Mouse (Mus musculus): ENCODE data around the gene Rnf227. TPM values are rescaled to one million over a fixed set of nuclear protein-coding genes. Genes with fewer than 3 reads are reported as not detected.

The Rnf227 gene
- polyA plus RNA-seq, 1 experiment from 2014 or later = 25.7 TPM

DNA sequence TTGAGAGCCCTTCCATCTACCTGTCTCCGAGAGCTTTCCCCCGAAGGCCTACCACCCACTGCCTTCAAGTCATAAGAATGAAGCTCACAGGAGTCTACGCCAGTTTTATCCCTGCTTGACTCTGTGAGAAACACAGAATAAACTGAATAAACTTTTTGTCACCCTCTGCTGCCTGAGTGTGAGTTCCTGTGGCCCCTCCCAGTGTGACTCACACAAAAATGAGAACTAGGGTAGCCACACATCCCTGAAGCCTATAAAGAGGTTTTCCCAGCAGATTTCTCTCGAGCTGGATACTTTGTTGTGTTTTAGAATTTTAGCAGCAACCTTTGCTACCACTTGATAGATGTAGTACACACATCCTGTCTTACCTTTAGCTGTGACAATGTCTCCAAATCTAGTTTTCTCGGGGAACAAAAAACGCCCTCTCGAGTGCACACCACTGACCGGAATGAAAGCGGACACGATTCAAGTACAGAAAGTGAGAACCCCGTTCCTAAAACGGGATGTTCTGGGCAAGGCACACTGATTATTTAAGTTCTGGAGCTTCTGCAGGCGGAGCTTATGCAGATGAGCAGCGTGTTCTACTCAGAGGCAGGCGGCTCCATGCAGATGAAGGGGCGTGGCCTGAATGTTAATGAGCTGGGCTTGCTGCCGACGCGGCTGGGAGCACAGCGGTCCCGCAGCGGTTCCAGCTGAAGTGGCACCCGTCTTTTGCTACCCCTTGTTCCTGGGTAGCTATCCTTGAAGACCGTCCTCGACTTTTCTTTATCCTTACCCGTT lies 14.4 kb upstream of the Rnf227 start, which contains the start of gene Kcnab3:
TSS of gene Kcnab3 (plus strand) at position 631 of the 780 bp plus-strand sequence.
- H3K4me1 ChIP-seq (replicated peaks; ENCODE audit: control insufficient read depth, insufficient read depth, low read length) = peaks cover 18% of the 10 kb centered on the region
- no peaks in the 10 kb centered on the region for H3K36me3 ChIP-seq (ENCODE audit: control insufficient read depth, insufficient read depth, low read length)
- H3K27ac ChIP-seq (ENCODE audit: low read depth, low read length) = no peak within 1 kb of the TSS
- peak within 1 kb of the TSS; percentile 63 for H3K9ac ChIP-seq (ENCODE audit: low read length)
- DNase-seq (ENCODE audit: low spot score) (peak; percentile 88), ATAC-seq (replicated peaks; ENCODE audit: low FRiP score) (peak; percentile 68)
- peak within 1 kb of the TSS; percentile 82 for H3K4me2 ChIP-seq (ENCODE audit: low read depth, low read length, severe bottlenecking)
- 10% methylated on average over 26 of the region's 26 CpGs for WGBS
- peak within 1 kb of the TSS; percentile 50 for H3K4me3 ChIP-seq (ENCODE audit: low read depth, low read length)
- peaks cover 13% of the 10 kb centered on the region; the same call in 1 of the 2 replicates for H3K27me3 ChIP-seq (ENCODE audit: control insufficient read depth, insufficient read depth, low read length)
- no peaks in the 10 kb centered on the region for H3K9me3 ChIP-seq (ENCODE audit: control insufficient read depth, low read length)

DNA sequence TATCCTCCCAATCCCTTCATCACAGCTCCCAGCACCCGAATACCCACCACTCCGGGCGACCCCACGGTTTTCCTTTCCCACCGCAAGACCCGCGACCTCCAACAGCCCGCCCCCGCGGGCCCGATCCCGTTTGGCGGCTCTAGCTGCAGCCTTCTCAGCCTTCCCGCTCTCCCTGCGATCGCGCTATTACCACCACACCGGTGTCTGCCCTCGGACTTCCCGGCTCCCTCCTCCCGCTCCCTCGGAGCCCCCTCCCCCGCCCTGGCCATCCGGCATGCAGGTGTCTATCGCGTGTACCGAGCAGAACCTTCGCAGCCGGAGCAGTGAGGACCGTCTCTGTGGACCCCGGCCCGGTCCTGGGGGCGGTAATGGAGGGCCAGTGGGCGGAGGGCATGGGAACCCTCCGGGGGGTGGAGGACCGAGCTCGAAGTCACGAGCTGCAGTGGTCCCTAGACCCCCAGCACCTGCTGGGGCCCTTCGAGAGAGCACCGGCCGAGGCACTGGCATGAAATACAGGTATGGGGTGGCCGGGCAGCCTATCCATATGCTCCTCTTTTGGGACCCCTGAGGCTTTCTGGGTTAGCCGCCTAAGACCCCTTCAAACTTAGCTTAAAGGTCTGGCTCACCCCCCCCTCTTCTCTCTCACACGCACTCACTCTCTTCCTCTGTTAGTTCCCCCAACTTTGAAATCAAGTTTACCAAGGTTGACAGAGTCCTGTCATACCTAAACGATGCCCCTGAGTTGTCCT lies 13.7 kb upstream of the Rnf227 start:
- Histone ChIP-seq H3K27me3 (ENCODE audit: control insufficient read depth, insufficient read depth, low read length) (peaks cover 13% of the 10 kb centered on the region; the same call in 1 of the 2 replicates), H3K4me1 (replicated peaks; ENCODE audit: control insufficient read depth, insufficient read depth, low read length) (peaks cover 21% of the 10 kb centered on the region), H3K4me3 (ENCODE audit: low read depth, low read length) (peak overlapping the region; percentile 50), H3K9me3 (ENCODE audit: control insufficient read depth, low read length) (no peaks in the 10 kb centered on the region), H3K9ac (ENCODE audit: low read length) (peak overlapping the region; percentile 63), H3K27ac (ENCODE audit: low read depth, low read length) (no peak overlapping the region), H3K36me3 (ENCODE audit: control insufficient read depth, insufficient read depth, low read length) (no peaks in the 10 kb centered on the region), H3K4me2 (ENCODE audit: low read depth, low read length, severe bottlenecking) (peak overlapping the region; percentile 82)
- DNase-seq (ENCODE audit: low spot score) = no peak
- under 1% methylated on average over 45 of the region's 45 CpGs for WGBS
- peak; percentile 15; the same call in 1 of the 2 replicates for ATAC-seq (replicated peaks; ENCODE audit: low FRiP score)

DNA sequence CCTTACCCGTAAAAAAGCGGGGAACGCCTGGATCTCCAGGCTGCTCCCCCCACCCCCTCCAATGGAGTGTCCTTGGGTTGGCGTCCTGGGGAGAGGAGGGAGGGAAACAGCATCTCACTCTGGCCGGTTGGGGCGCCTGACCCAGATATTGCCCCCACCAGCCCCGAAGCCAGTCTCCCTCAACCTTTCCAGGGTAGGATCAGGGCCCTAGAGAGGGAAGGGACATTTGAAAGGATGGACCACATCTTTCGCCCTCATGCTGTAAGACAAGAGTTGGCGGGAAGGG lies 13.2 kb upstream of the Rnf227 start:
- Histone ChIP-seq H3K9ac (ENCODE audit: low read length) (no peak overlapping the region; the same call in 1 of the 2 replicates), H3K36me3 (ENCODE audit: control insufficient read depth, insufficient read depth, low read length) (no peaks in the 10 kb centered on the region), H3K9me3 (ENCODE audit: control insufficient read depth, low read length) (no peaks in the 10 kb centered on the region), H3K4me3 (ENCODE audit: low read depth, low read length) (peak overlapping the region; percentile 50), H3K27me3 (ENCODE audit: control insufficient read depth, insufficient read depth, low read length) (peaks cover 13% of the 10 kb centered on the region; the same call in 1 of the 2 replicates), H3K27ac (ENCODE audit: low read depth, low read length) (no peak overlapping the region), H3K4me1 (replicated peaks; ENCODE audit: control insufficient read depth, insufficient read depth, low read length) (peaks cover 21% of the 10 kb centered on the region), H3K4me2 (ENCODE audit: low read depth, low read length, severe bottlenecking) (peak overlapping the region; percentile 82; the same call in 1 of the 2 replicates)
- ATAC-seq (replicated peaks; ENCODE audit: low FRiP score) (no peak), DNase-seq (ENCODE audit: low spot score) (no peak)
- WGBS = 9% methylated on average over 9 of the region's 9 CpGs

DNA sequence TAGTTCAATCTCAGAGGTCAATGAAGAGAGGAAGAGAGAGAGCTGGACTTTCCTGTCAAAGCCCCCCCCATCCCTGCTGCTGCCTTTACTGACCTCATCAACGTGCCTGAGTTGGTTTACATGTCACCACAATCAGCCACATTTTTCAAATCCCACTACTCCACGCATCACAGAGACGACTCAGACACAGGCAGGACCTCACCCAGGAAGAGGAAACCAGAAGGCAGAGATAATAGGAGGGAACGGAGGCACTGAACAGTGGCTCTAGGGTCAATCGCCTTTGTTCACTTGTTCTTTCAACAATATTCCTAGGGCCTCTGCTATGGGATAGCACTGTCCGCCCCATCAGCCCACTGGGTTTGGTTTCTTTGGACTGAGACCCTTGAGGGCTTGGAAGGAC lies 12.6 kb upstream of the Rnf227 start:
- H3K27me3 ChIP-seq (ENCODE audit: control insufficient read depth, insufficient read depth, low read length) = peaks cover 13% of the 10 kb centered on the region; the same call in 1 of the 2 replicates
- no peak overlapping the region for H3K4me3 ChIP-seq (ENCODE audit: low read depth, low read length)
- H3K4me1 ChIP-seq (replicated peaks; ENCODE audit: control insufficient read depth, insufficient read depth, low read length) = peaks cover 19% of the 10 kb centered on the region
- no peaks in the 10 kb centered on the region for H3K9me3 ChIP-seq (ENCODE audit: control insufficient read depth, low read length)
- WGBS = 50% methylated on average over 6 of the region's 6 CpGs
- H3K27ac ChIP-seq (ENCODE audit: low read depth, low read length) = no peak overlapping the region
- no peak overlapping the region for H3K4me2 ChIP-seq (ENCODE audit: low read depth, low read length, severe bottlenecking)
- no peak for DNase-seq (ENCODE audit: low spot score)
- no peaks in the 10 kb centered on the region for H3K36me3 ChIP-seq (ENCODE audit: control insufficient read depth, insufficient read depth, low read length)
- H3K9ac ChIP-seq (ENCODE audit: low read length) = no peak overlapping the region
- no peak for ATAC-seq (replicated peaks; ENCODE audit: low FRiP score)

DNA sequence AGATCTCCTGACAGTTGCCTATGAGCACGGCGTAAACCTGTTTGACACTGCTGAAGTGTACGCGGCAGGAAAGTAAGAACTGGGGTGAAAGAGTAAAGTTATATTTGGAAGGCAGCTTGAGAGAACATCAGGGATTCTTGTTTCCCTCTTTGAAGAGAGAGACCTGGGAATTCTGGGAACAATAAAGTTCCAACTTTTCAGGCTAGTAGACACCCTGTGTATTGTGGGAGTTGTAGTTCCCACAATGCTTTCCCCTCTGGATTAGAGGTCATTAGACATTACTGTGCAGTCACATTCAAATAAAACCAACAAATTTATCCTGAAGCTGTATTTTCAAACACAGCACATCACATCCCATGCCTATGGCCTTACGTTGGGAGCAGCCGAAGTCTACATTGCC lies 11.7 kb upstream of the Rnf227 start:
- no peak for DNase-seq (ENCODE audit: low spot score)
- no peak for ATAC-seq (replicated peaks; ENCODE audit: low FRiP score)
- Histone ChIP-seq H3K36me3 (ENCODE audit: control insufficient read depth, insufficient read depth, low read length) (no peaks in the 10 kb centered on the region), H3K27me3 (ENCODE audit: control insufficient read depth, insufficient read depth, low read length) (peaks cover 13% of the 10 kb centered on the region; the same call in 1 of the 2 replicates), H3K4me2 (ENCODE audit: low read depth, low read length, severe bottlenecking) (no peak overlapping the region), H3K9me3 (ENCODE audit: control insufficient read depth, low read length) (no peaks in the 10 kb centered on the region), H3K4me3 (ENCODE audit: low read depth, low read length) (no peak overlapping the region), H3K4me1 (replicated peaks; ENCODE audit: control insufficient read depth, insufficient read depth, low read length) (peaks cover 21% of the 10 kb centered on the region), H3K27ac (ENCODE audit: low read depth, low read length) (no peak overlapping the region), H3K9ac (ENCODE audit: low read length) (no peak overlapping the region)
- 94% methylated on average over 6 of the region's 6 CpGs for WGBS

DNA sequence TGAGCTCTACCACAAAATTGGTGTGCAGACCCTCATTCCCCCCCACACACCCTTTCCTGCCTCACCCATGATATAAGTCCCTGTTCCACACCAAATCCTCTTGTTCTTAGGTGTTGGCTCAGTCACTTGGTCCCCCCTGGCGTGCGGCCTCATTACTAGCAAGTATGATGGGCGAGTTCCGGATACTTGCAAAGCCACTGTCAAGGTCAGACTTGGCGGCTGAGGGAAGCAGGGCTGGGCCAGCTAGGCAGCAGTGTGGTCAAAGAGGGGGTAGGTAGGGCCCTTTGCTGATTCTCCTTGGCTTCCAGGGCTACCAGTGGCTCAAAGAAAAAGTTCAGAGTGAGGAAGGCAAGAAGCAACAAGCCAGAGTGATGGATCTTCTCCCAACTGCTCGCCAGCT lies 9.1 kb upstream of the Rnf227 start:
- Histone ChIP-seq H3K4me1 (replicated peaks; ENCODE audit: control insufficient read depth, insufficient read depth, low read length) (peaks cover 16% of the 10 kb centered on the region), H3K9me3 (ENCODE audit: control insufficient read depth, low read length) (no peaks in the 10 kb centered on the region), H3K4me3 (ENCODE audit: low read depth, low read length) (no peak overlapping the region), H3K36me3 (ENCODE audit: control insufficient read depth, insufficient read depth, low read length) (no peaks in the 10 kb centered on the region), H3K27me3 (ENCODE audit: control insufficient read depth, insufficient read depth, low read length) (peaks cover 13% of the 10 kb centered on the region; the same call in 1 of the 2 replicates), H3K4me2 (ENCODE audit: low read depth, low read length, severe bottlenecking) (no peak overlapping the region; the same call in 1 of the 2 replicates), H3K27ac (ENCODE audit: low read depth, low read length) (no peak overlapping the region), H3K9ac (ENCODE audit: low read length) (no peak overlapping the region; the same call in 1 of the 2 replicates)
- 85% methylated on average over 6 of the region's 6 CpGs for WGBS
- no peak for DNase-seq (ENCODE audit: low spot score)
- no peak for ATAC-seq (replicated peaks; ENCODE audit: low FRiP score)

DNA sequence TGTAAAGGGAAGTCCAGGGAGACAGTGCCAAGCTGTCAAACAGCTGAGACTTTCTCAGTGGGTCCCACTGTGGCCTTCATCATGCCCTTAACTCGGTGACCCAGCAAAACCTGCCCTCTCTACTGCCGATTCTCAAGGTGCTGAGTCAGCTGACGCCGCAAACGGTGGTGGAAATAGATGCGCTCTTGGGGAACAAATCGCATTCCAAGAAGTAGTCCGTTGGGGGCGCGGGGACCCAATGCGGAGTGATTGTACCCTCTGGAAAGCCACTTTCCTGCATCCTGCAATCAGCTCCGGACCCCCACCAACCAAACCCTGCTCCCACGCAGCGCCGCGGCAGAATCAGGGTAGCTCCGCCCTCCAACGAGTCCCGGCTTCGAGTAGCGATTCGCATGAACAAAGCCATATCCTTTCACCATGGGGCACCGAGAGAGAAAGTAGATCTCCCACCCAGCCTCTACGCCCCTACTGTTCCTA lies 8.3 kb upstream of the Rnf227 start:
- peak; percentile 46; the same call in 1 of the 2 replicates for ATAC-seq (replicated peaks; ENCODE audit: low FRiP score)
- H3K4me1 ChIP-seq (replicated peaks; ENCODE audit: control insufficient read depth, insufficient read depth, low read length) = peaks cover 11% of the 10 kb centered on the region; the same call in 1 of the 2 replicates

DNA sequence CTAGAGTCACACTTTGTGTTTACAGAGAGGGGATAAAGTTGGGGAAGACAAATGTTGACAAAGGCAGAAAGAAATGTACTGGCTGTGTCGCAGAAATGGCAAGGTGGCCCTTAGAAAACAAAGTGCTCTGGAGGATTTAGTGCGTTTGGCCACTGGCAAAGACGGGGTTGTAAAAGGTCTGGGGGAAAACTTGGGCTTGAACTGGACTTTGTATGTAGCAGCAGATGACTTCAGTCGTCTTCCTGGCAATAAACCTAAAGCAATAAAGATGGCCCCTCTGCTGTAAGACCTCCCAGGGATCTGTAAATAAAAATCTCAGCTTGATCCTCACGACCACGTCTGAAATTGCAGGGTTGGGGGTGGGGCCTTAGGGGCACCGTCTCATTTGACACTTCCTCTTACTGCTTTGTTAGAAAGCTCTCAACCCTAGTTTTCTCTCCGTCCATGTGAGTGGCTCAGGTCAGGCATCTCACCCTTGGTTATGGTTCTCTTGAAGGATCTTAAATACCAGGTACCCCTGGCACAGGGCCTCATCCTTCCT lies 7.5 kb upstream of the Rnf227 start:
- H3K4me2 ChIP-seq (ENCODE audit: low read depth, low read length, severe bottlenecking) = peak overlapping the region; percentile 73; the same call in 1 of the 2 replicates
- 37% methylated on average over 8 of the region's 8 CpGs for WGBS
- ATAC-seq (replicated peaks; ENCODE audit: low FRiP score) (no peak), DNase-seq (ENCODE audit: low spot score) (no peak)
- H3K4me1 ChIP-seq (replicated peaks; ENCODE audit: control insufficient read depth, insufficient read depth, low read length) = peaks cover 11% of the 10 kb centered on the region; the same call in 1 of the 2 replicates
- no peak overlapping the region; the same call in 1 of the 2 replicates for H3K27ac ChIP-seq (ENCODE audit: low read depth, low read length)
- 0 out of 2 replicates have a peak, but pooled peaks cover 3% of the 10 kb centered on the region for H3K27me3 ChIP-seq (ENCODE audit: control insufficient read depth, insufficient read depth, low read length)
- H3K9me3 ChIP-seq (ENCODE audit: control insufficient read depth, low read length) = no peaks in the 10 kb centered on the region
- H3K9ac ChIP-seq (ENCODE audit: low read length) = peak overlapping the region; percentile 67
- H3K4me3 ChIP-seq (ENCODE audit: low read depth, low read length) = no peak overlapping the region; the same call in 1 of the 2 replicates
- no peaks in the 10 kb centered on the region for H3K36me3 ChIP-seq (ENCODE audit: control insufficient read depth, insufficient read depth, low read length)

More for the DNA sequence above, 8.3 kb upstream of the Rnf227 start:
- WGBS = under 1% methylated on average over 24 of the region's 24 CpGs
- H3K4me2 ChIP-seq (ENCODE audit: low read depth, low read length, severe bottlenecking) = peak overlapping the region; percentile 73
- H3K36me3 ChIP-seq (ENCODE audit: control insufficient read depth, insufficient read depth, low read length) = no peaks in the 10 kb centered on the region
- DNase-seq (ENCODE audit: low spot score) = peak; percentile 88
- H3K27me3 ChIP-seq (ENCODE audit: control insufficient read depth, insufficient read depth, low read length) = peaks cover 8% of the 10 kb centered on the region; the same call in 1 of the 2 replicates
- H3K4me3 ChIP-seq (ENCODE audit: low read depth, low read length) = peak overlapping the region; percentile 42
- no peaks in the 10 kb centered on the region for H3K9me3 ChIP-seq (ENCODE audit: control insufficient read depth, low read length)
- peak overlapping the region; percentile 4; the same call in 1 of the 2 replicates for H3K27ac ChIP-seq (ENCODE audit: low read depth, low read length)
- H3K9ac ChIP-seq (ENCODE audit: low read length) = peak overlapping the region; percentile 67

Measured in forebrain, embryonic 11.5 days (tissue).